Mouse (Mus musculus): ENCODE data around the gene Apcs.

The Apcs gene

DNA sequence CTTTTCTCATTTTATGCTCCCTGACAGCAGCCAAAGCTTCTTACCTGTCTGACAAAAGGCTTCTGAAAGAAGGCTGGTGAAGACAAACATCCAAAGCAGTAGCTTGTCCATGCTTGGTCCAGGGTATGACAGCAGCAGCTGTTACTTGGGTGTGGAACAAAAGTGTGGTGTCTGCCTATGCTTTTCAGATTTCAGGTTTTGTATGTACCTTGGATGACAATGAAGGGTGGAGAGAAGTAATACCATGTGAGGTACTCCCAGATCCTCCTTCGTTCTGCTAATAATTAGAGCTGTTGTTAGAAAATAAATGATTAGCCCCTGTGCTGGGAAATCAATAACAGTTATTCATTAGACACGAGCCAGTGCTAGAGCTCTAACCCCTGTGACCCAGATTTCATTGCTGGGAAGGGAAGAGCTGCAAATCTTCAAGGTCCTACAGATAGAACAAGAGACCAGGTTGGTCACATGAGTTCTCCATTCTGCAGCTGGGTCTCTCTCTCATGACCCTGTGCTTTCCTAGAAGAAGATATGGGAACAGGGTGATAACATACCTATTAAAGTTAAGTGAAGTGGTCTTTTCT lies at the start of gene Apcs:
Gene Apcs, minus strand, starts transcription at position 265 of the 581 bp plus-strand sequence.
- DNase-seq (ENCODE audit: low spot score in 2 of 2): no peak

DNA sequence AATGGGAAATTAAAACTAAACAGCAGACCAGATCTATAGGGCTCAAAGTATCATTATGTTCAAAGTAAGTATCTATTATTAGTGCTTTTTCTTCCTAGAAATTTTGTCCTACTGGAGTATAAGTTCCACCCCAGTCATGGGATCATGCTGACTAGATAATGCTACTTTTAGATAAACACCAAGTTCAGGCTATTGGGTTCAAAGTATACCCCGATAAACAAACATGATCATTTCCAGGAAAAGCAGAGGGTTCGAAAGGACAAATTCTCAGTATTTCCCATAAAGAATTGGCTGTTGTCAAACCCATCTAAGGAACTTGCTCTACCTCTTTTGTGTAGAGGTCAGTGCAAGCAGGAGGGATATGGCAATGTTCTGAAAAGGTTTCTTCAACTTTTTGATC lies 37.4 kb upstream of the Apcs start:
- no peak for DNase-seq (ENCODE audit: low spot score in 2 of 2)

DNA sequence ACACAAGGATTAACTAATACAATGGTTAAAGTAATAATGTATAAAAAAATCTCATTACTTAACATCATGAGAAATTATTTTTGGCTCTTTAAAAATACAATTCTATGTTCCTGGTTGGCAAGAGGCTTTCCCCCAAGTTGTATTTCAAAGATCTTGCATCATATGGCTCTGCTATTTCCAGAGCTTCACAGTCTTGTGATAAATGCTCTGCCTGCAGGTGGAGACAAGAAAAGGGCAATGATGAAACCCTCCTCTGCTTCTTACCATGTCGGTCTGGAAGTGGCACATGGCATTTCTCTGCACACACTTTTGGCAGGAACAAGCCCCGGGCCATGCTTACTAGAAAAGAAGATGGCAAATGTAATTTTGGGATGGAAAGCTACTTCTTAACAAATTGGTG lies 23.6 kb upstream of the Apcs start:
- DNase-seq (ENCODE audit: low spot score in 2 of 2): no peak

DNA sequence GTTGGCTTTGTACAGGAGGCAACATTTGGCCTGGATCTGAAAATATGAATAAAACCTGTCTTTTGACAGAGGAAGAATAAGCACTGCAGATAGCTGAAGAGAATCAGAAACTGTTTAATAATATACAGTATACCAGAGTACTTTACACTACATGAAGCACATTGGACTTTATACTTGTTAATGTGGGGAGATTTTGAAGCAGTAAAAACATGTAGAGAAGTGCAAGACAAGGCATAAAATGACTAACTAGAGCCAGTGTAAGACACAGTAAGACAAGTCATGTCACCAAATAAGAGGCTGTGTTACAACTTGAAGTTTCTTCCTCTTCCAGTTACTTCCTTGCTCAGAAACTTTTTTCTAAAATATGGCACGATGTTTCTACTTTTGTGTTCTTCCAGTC lies 22.3 kb upstream of the Apcs start:
- no peak for DNase-seq (ENCODE audit: low spot score in 2 of 2)

DNA sequence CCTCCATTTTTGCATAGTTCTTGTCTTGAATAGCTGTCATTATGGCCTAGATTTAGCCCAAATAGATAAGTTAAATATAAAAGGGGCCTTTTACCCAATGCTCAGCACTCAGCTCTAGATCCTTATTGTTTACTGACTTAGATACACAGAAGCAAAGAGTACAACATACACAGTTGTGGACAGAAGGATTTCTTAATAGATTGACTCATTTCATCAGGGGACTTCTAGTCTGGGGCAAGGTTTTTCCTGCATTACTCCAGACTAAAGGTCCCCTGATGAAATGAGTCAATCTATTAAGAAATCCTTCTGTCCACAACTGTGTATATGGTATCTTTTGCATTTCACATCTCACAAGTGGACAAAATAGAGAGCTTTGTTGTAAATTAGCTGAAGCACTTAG lies 8.5 kb upstream of the Apcs start:
- no peak for DNase-seq (ENCODE audit: low spot score in 2 of 2)

DNA sequence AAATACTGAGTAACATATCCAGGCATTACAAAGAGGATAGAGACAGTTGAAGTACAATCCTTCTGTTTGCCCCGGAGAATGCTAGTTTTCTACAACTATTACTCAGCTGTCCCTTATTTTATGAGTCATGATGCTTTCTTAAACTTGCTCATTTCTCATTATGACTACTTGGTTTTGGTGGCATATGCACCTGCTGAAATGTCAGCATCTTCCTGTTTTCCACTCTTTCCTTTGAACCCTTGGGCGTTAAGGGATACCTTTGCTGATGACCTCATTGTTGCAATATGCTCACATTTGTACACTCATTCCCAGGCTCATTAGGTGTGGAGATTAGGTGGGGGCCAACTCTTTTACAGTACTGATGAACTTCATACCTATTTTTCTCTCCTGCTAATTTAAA lies 594 bp upstream of the Apcs start:
- no peak for DNase-seq (ENCODE audit: low spot score in 2 of 2)

DNA sequence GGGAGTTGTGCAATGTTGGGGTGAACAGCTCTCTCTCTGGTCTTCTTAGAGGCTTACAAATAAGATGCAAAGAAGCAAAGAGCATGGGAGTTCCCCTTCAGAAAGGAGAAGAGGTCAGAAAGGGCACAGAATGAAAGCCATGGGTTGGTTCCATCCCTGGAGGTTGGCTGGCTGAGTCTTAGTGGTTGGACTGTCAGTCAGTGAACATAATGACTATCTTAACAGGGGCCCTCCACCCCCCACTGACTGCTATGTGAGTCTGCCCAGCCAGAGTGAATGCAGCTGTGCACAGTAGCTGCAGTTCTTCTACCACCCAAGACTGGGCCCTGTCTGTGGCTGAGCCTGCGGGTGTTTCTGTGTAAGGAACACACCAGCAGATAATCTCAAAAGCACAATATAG lies 18.2 kb downstream of the Apcs start:
- DNase-seq (ENCODE audit: low spot score in 2 of 2): no peak

DNA sequence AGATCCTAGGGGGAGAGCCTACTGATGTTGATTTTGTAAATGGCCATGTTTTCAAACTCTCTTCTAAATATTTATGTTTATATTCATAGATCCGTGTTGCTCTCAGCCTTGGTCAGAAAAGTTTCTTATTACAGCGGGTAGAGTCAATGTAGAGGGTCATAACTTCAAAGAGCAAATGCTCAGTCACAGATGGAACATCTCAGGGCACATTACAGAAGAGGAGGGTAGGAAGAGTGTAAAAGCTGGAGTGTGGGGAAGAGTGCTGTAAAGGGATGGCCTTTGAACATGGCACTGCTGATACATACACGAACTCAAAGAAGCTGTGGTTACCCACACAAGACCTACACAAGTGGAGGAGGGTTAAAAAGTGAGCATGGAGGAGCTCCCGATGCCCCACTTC lies 19.6 kb downstream of the Apcs start:
- no peak for DNase-seq (ENCODE audit: low spot score in 2 of 2)

DNA sequence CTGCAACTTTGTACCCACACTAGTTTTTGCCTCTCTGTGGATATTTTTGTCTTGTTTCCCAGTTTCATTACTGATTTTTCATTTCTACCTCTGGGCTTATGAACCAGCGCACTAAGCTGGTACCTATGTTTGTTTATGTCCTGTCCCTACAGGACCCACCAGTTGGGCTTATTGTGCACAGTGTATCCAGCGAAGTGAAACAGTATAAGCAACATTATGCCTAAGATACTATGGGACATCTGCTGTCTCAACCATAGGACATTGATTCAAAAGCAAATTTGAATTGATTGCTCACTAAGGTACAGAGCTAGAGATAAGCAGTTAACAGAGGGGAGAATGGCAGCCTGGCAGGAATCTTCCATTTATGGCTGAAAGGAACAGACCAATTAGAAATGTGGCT lies 46.7 kb downstream of the Apcs start:
- no peak for DNase-seq (ENCODE audit: low spot score in 2 of 2)

DNA sequence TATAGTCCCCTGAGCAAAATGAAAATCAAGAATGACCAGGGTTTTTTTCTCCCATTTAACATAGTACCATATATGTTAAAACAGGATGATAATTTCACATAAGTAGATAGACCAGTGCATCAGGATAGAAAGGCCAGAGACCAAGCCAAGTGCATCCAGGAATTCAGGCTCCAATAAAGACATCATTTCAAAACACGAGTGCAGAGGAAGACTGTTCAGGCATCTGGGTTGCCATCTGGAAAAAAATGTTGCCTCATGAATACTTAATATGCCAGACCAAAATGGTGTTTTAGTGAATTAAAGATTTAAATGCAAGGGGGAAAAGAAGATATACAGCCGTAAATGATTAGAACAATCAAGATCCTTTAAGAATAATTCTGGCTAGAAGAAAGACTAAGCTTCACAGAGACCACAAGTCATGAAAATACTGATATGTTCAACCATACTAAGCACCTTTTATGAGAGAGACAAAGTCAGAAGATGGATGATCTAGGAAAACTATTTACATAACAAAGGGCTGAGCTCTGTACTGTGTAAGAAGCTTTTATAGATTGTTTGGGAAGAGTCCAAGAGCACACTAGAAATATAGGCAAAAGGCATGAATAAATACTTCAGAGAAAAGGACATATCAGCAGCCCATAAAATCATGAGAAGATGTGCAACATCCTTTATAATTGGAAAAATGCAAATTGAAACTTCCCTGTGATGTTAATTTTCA lies 47.6 kb downstream of the Apcs start:
- DNase-seq (ENCODE audit: low spot score in 2 of 2): no peak
